Mouse (Mus musculus) left cerebral cortex, adult 2 months (tissue): ENCODE results near the gene Olfr427. TPM values are rescaled to one million over a fixed set of nuclear protein-coding genes. Genes with fewer than 3 reads are reported as not detected.

Experiments used
- DNase-seq, 2 experiments: peaks; one replicate each; pipeline ENCODE4 v3.0.0; 2021 to 2022; ENCODE audit warnings: low spot score in 2 of 2, mixed read lengths in 1 of 2; ENCODE audit errors: extremely low spot score in 1 of 2
- H3K27ac ChIP-seq: fragments of 200-600 bp; 2 replicates; pipeline ENCODE4 v1.8.1; 2022
- H3K4me3 ChIP-seq: fragments of 200-600 bp; 2 replicates; pipeline ENCODE4 v1.8.1; 2022
- CTCF ChIP-seq: fragments of 200-600 bp; IDR thresholded peaks from 2 replicates; pipeline ENCODE4 v1.8.1; 2022; ENCODE audit warnings: antibody characterized with exemption, mild to moderate bottlenecking, moderate library complexity
- intact Hi-C: fragments of 180-260 bp; cut with DNase I; formaldehyde crosslinking; loops from one replicate; pipeline ENCODE4 v1.15.1; 2025
- total RNA-seq, 2 experiments: library from RNA; stranded (reverse); gene quantifications; 2 replicates each; pipeline ENCODE4 v1.2.3; 2021

Gene Olfr427
- total RNA-seq, 2 experiments from 2014 or later: not detected

DNA sequence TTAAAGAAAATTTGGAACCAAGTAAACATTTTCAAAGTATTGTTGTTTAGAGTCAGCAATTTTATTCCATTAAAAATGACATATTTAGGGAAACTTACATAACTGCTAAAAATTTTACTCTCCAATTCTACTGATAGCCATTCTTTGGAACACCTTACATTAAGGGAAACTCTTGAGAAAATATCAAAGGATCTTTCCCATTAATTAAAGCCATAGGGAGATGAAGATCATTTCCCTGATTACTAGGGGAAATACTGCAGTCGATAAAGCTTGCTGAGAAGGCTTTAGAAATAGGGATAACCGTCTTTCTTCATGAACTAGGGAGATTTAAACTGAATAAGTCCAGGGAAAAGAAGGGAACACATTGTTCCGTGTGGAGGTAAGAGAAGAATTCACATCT lies 34.5 kb downstream of the Olfr427 start, which contains the start of gene Olfr424:
TSS of gene Olfr424 (plus strand) at position 301 of the 400 bp plus-strand sequence.
- intact Hi-C loops: no loop called here
- no peak within 1 kb of the TSS for H3K27ac ChIP-seq
- no peak within 1 kb of the TSS for H3K4me3 ChIP-seq
- no peak for TF ChIP-seq CTCF
- no peak for DNase-seq

- intact Hi-C loops: no loop called here
- Histone ChIP-seq H3K27ac (no peak overlapping the region), H3K4me3 (no peak overlapping the region)
- DNase-seq: no peak
- TF ChIP-seq CTCF: no peak
Observed at GRCm38 (mm10) chr1:174131999-174132398, 35.3 kb downstream of the Olfr427 start.

- Histone ChIP-seq H3K27ac (no peak overlapping the region), H3K4me3 (no peak overlapping the region)
- no peak for TF ChIP-seq CTCF
- intact Hi-C loops: no loop called here
- DNase-seq: no peak
Observed at GRCm38 (mm10) chr1:174141384-174141783, 44.7 kb downstream of the Olfr427 start.

- Histone ChIP-seq H3K27ac (no peak overlapping the region), H3K4me3 (no peak overlapping the region)
- intact Hi-C loops: no loop called here
- no peak for TF ChIP-seq CTCF
- no peak for DNase-seq
Observed at GRCm38 (mm10) chr1:174146696-174147095, 50.0 kb downstream of the Olfr427 start.

GRCm38 (mm10) chr1:174149289-174149688 lies 52.6 kb downstream of the Olfr427 start:
- TF ChIP-seq CTCF: no peak
- intact Hi-C loops: no loop called here
- no peak for DNase-seq

More at GRCm38 (mm10) chr1:174149289-174149688, 52.6 kb downstream of the Olfr427 start:
- Histone ChIP-seq H3K4me3 (no peak overlapping the region), H3K27ac (no peak overlapping the region)

Other genes with a start within 250 kb of the Olfr427 start
- not detected for gene Ifi211, start 183.8 kb upstream of the Olfr427 start, total RNA-seq
- gene Mndal, start 154.4 kb upstream of the Olfr427 start, total RNA-seq: 1 to 10 TPM; 1.5 to 2.3 TPM
- under 1 TPM; 0.30 to 0.70 TPM for gene Ifi203, start 154.2 kb upstream of the Olfr427 start, total RNA-seq
- gene Ifi202b, start 114.1 kb upstream of the Olfr427 start, total RNA-seq: not detected
- not detected for gene Ifi205, start 65.1 kb upstream of the Olfr427 start, total RNA-seq
- gene Olfr433, start 56.2 kb upstream of the Olfr427 start, total RNA-seq: not detected
- gene Olfr432, start 47.7 kb upstream of the Olfr427 start, total RNA-seq: not detected
- not detected for gene Olfr430, start 30.3 kb upstream of the Olfr427 start, total RNA-seq
- not detected for gene Olfr429, start 12.6 kb upstream of the Olfr427 start, total RNA-seq
- gene Olfr231, start 24.3 kb downstream of the Olfr427 start, total RNA-seq: not detected
- not detected for gene Olfr424, start 34.6 kb downstream of the Olfr427 start, total RNA-seq
- gene Olfr420, start 58.7 kb downstream of the Olfr427 start, total RNA-seq: not detected
- gene Spta1, start 75.9 kb downstream of the Olfr427 start, total RNA-seq: under 1 TPM; 0.05 to 0.07 TPM
- gene Olfr419, start 155.2 kb downstream of the Olfr427 start, total RNA-seq: not detected
- gene Mptx1, start 233.6 kb downstream of the Olfr427 start, total RNA-seq: not detected